Mouse (Mus musculus) MEL (cell line): ENCODE measurements around the gene Riox2.

Experiments
- CTCF ChIP-seq, 3 experiments: IDR thresholded peaks in 2 of 3; conservative IDR thresholded peaks in 1 of 3; 2 replicates each; pipeline ENCODE4 v1.5.1; 2011 to 2012; ENCODE audit warnings: low read length in 3 of 3, low read depth in 2 of 3, mild to moderate bottlenecking in 2 of 3, improper control_type of control experiment in 1 of 3, inconsistent platforms in 1 of 3, mixed read lengths in 1 of 3, moderate library complexity in 1 of 3; ENCODE audit not compliant: control insufficient read depth in 1 of 3, insufficient read depth in 1 of 3, poor library complexity in 1 of 3, severe bottlenecking in 1 of 3
- GATA1 ChIP-seq: IDR thresholded peaks from 2 replicates; pipeline ENCODE4 v1.6.1; 2011; ENCODE audit warnings: low read depth, low read length, improper control_type of control experiment
- MYC ChIP-seq: IDR thresholded peaks from 2 replicates; pipeline ENCODE4 v1.6.1; 2011; ENCODE audit warnings: low read depth, mild to moderate bottlenecking, low read length, improper control_type of control experiment, moderate library complexity
- NRF1 ChIP-seq: IDR thresholded peaks from 2 replicates; pipeline ENCODE4 v1.6.1; 2014; ENCODE audit warnings: low read depth, mild to moderate bottlenecking, inconsistent platforms, low read length, improper control_type of control experiment, moderate library complexity; ENCODE audit not compliant: poor library complexity, insufficient read depth, severe bottlenecking
- SMC3 ChIP-seq: IDR thresholded peaks from 2 replicates; pipeline ENCODE4 v1.6.1; 2011; ENCODE audit warnings: low read depth, low read length, improper control_type of control experiment
- TAL1 ChIP-seq: IDR thresholded peaks from 2 replicates; pipeline ENCODE4 v1.6.1; 2012; ENCODE audit warnings: mild to moderate bottlenecking, inconsistent platforms, low read length, moderate library complexity, mixed read lengths
- TBP ChIP-seq: IDR thresholded peaks from 2 replicates; pipeline ENCODE4 v1.8.0; 2011; ENCODE audit warnings: low read depth, low read length, improper control_type of control experiment
- USF1 ChIP-seq: IDR thresholded peaks from 2 replicates; pipeline ENCODE4 v1.6.1; 2014; ENCODE audit warnings: low read depth, mild to moderate bottlenecking, inconsistent platforms, low read length, improper control_type of control experiment, moderate library complexity
- ZNF384 ChIP-seq: IDR thresholded peaks from 2 replicates; pipeline ENCODE4 v1.6.1; 2012; ENCODE audit warnings: low read depth, mild to moderate bottlenecking, inconsistent platforms, low read length, improper control_type of control experiment

- TF ChIP-seq SMC3: no peak
- TF ChIP-seq TAL1: no peak
- no peak for TF ChIP-seq CTCF (IDR thresholded peaks at IDR 0.05 in 2 of 3, conservative IDR thresholded peaks at IDR 0.05 in 1 of 3; ENCODE audit: control insufficient read depth in 1 of 3, insufficient read depth in 1 of 3, low read depth in 2 of 3, low read length in 3 of 3, poor library complexity in 1 of 3, severe bottlenecking in 1 of 3)
- TF ChIP-seq GATA1: no peak
- TF ChIP-seq NRF1: peak; percentile 70
- no peak for TF ChIP-seq ZNF384
- TF ChIP-seq USF1: no peak; the same call in none of the 2 replicates
- peak; percentile 86 for TF ChIP-seq MYC
- no peak for TF ChIP-seq TBP
Observed at GRCm38 (mm10) chr16:59471637-59472278, at the start of gene Riox2.
